Mouse (Mus musculus) lung, embryonic 14.5 days (tissue): ENCODE measurements around the gene Tulp2. TPM values are rescaled to one million over a fixed set of nuclear protein-coding genes. Genes with fewer than 3 reads are reported as not detected.

ENCODE experiments used
- ATAC-seq: fragments of 200-750 bp; cut with Nextera tagmentation; 2 replicates; pipeline ENCODE4 v1.8.0; 2017; ENCODE audit warnings: mild to moderate bottlenecking, moderate TSS enrichment, moderate library complexity; ENCODE audit not compliant: insufficient read depth
- DNase-seq: peaks from one replicate; pipeline ENCODE4 v3.0.0-alpha.2; 2015
- H3K27ac ChIP-seq: fragments of 300-500 bp; sonication (generic); 2 replicates; pipeline ENCODE4 v1.5.1; 2014; ENCODE audit warnings: low read depth, mild to moderate bottlenecking, moderate library complexity
- H3K27me3 ChIP-seq: fragments of 300-500 bp; sonication (generic); 2 replicates; pipeline ENCODE4 v1.6.1; 2014; ENCODE audit warnings: low read length, control low read depth; ENCODE audit not compliant: insufficient read depth
- H3K36me3 ChIP-seq: fragments of 300-500 bp; sonication (generic); 2 replicates; pipeline ENCODE4 v1.6.1; 2014; ENCODE audit warnings: control low read depth; ENCODE audit not compliant: insufficient read depth
- H3K4me1 ChIP-seq: fragments of 300-500 bp; sonication (generic); 2 replicates; pipeline ENCODE4 v1.6.1; 2014; ENCODE audit warnings: antibody characterized with exemption, control low read depth; ENCODE audit not compliant: insufficient read depth
- H3K4me2 ChIP-seq: fragments of 300-500 bp; sonication (generic); 2 replicates; pipeline ENCODE4 v1.6.1; 2014; ENCODE audit warnings: mild to moderate bottlenecking
- H3K4me3 ChIP-seq: fragments of 300-500 bp; sonication (generic); 2 replicates; pipeline ENCODE4 v1.5.1; 2014; ENCODE audit warnings: low read depth, low read length
- H3K9ac ChIP-seq: fragments of 300-500 bp; sonication (generic); 2 replicates; pipeline ENCODE4 v1.6.1; 2014
- H3K9me3 ChIP-seq: fragments of 300-500 bp; sonication (generic); 2 replicates; pipeline ENCODE4 v1.6.1; 2016; ENCODE audit warnings: low read depth, low read length, control low read depth
- CTCF ChIP-seq: IDR thresholded peaks from 2 replicates; pipeline ENCODE4 v1.5.1; 2016; ENCODE audit warnings: antibody characterized with exemption, low read depth
- WGBS: fragments of 180-500 bp; shearing (Covaris S2); extraction: QIAGEN DNeasy Blood & Tissue Kit; methylation state at CpG from one replicate; pipeline ENCODE4 v1.1.7; 2014; 5-methylcytosine and 5-hydroxymethylcytosine counted together
- polyA plus RNA-seq: library from polyadenylated mRNA; unstranded; fragments of >200 nt; fragmentation: Nextera tagmentation; extraction: Ambion mirVana; gene quantifications from 2 replicates; pipeline ENCODE4 v1.2.1, GENCODE M21; 2014

The Tulp2 gene
- polyA plus RNA-seq, 1 experiment from 2014 or later, result 0.86 TPM

- no peak for DNase-seq
- Histone ChIP-seq H3K9ac (no peak overlapping the region), H3K36me3 (peaks cover 68% of the 10 kb centered on the region), H3K27me3 (no peaks in the 10 kb centered on the region), H3K4me2 (no peak overlapping the region), H3K9me3 (no peaks in the 10 kb centered on the region), H3K27ac (no peak overlapping the region), H3K4me1 (no peaks in the 10 kb centered on the region), H3K4me3 (no peak overlapping the region)
- no peak for ATAC-seq
- no peak for TF ChIP-seq CTCF
- 80% methylated on average over 9 of the region's 9 CpGs for WGBS
These were observed 12.9 kb downstream of the Tulp2 start for GRCm38 (mm10) chr7:45494548-45494947.

- TF ChIP-seq CTCF, result no peak
- 95% methylated on average over 6 of the region's 6 CpGs for WGBS
- Histone ChIP-seq H3K4me2 (no peak overlapping the region), H3K4me1 (no peaks in the 10 kb centered on the region), H3K27ac (no peak overlapping the region), H3K9me3 (no peaks in the 10 kb centered on the region), H3K27me3 (no peaks in the 10 kb centered on the region), H3K4me3 (no peak overlapping the region), H3K36me3 (peaks cover 89% of the 10 kb centered on the region), H3K9ac (no peak overlapping the region)
- no peak for DNase-seq
- ATAC-seq, result no peak
These were observed 16.8 kb downstream of the Tulp2 start for GRCm38 (mm10) chr7:45498427-45498826.

- WGBS, result 85% methylated on average over 6 of the region's 6 CpGs
- ATAC-seq (no peak), DNase-seq (no peak)
- Histone ChIP-seq H3K9ac (no peak overlapping the region), H3K27ac (no peak overlapping the region), H3K4me3 (no peak overlapping the region), H3K36me3 (peaks cover 27% of the 10 kb centered on the region), H3K27me3 (no peaks in the 10 kb centered on the region), H3K9me3 (no peaks in the 10 kb centered on the region), H3K4me1 (no peaks in the 10 kb centered on the region), H3K4me2 (no peak overlapping the region)
- TF ChIP-seq CTCF, result no peak
These were observed 25.9 kb downstream of the Tulp2 start for GRCm38 (mm10) chr7:45507583-45507982.

GRCm38 (mm10) chr7:45508561-45508960, 26.9 kb downstream of the Tulp2 start:
- Histone ChIP-seq H3K4me2 (peak overlapping the region; percentile 97), H3K36me3 (peaks cover 23% of the 10 kb centered on the region), H3K4me1 (no peaks in the 10 kb centered on the region), H3K9ac (peak overlapping the region; percentile 60; the same call in 1 of the 2 replicates), H3K27me3 (no peaks in the 10 kb centered on the region), H3K9me3 (no peaks in the 10 kb centered on the region), H3K27ac (peak overlapping the region; percentile 47; the same call in 1 of the 2 replicates), H3K4me3 (0 out of 2 replicates have a peak overlapping the region, but pooled peaks have one; percentile 8)
- TF ChIP-seq CTCF, result no peak
- WGBS, result 87% methylated on average over 6 of the region's 6 CpGs
- DNase-seq (no peak), ATAC-seq (no peak)

- H3K9me3 ChIP-seq, result no peaks in the 10 kb centered on the region
- peak overlapping the region; percentile 92 for H3K27ac ChIP-seq
- H3K4me2 ChIP-seq, result peak overlapping the region; percentile 97
- H3K9ac ChIP-seq, result peak overlapping the region; percentile 60
- no peaks in the 10 kb centered on the region for H3K4me1 ChIP-seq
- DNase-seq (no peak), ATAC-seq (peak; percentile 25)
- no peak for TF ChIP-seq CTCF
- H3K4me3 ChIP-seq, result peak overlapping the region; percentile 53
- 27% methylated on average over 19 of the region's 19 CpGs for WGBS
- H3K27me3 ChIP-seq, result no peaks in the 10 kb centered on the region
- H3K36me3 ChIP-seq, result peaks cover 23% of the 10 kb centered on the region
These were observed 27.7 kb downstream of the Tulp2 start for GRCm38 (mm10) chr7:45509181-45509882.

- WGBS, result under 1% methylated on average over 44 of the region's 44 CpGs
- no peaks in the 10 kb centered on the region for H3K27me3 ChIP-seq
- H3K4me1 ChIP-seq, result peaks cover 1% of the 10 kb centered on the region; the same call in 1 of the 2 replicates
- no peaks in the 10 kb centered on the region for H3K9me3 ChIP-seq
- peak within 1 kb of the TSS; percentile 60 for H3K9ac ChIP-seq
- DNase-seq (peak; percentile 98), ATAC-seq (peak; percentile 88)
- peak within 1 kb of the TSS; percentile 53 for H3K4me3 ChIP-seq
- H3K4me2 ChIP-seq, result peak within 1 kb of the TSS; percentile 97
- 0 out of 2 replicates have a peak, but pooled peaks have one; percentile 1 for TF ChIP-seq CTCF
- H3K27ac ChIP-seq, result peak within 1 kb of the TSS; percentile 92
- peaks cover 23% of the 10 kb centered on the region for H3K36me3 ChIP-seq
These were observed 28.5 kb downstream of the Tulp2 start, which contains the start of gene Nucb1 for GRCm38 (mm10) chr7:45509912-45510787. Gene Nucb1, minus strand, starts transcription at chr7:45510406.

- TF ChIP-seq CTCF, result no peak
- no peaks in the 10 kb centered on the region for H3K9me3 ChIP-seq
- H3K36me3 ChIP-seq, result no peaks in the 10 kb centered on the region
- H3K4me2 ChIP-seq, result no peak overlapping the region
- no peak overlapping the region for H3K9ac ChIP-seq
- DNase-seq, result no peak
- ATAC-seq, result no peak
- peaks cover 4% of the 10 kb centered on the region; the same call in 1 of the 2 replicates for H3K4me1 ChIP-seq
- no peak overlapping the region for H3K4me3 ChIP-seq
- H3K27me3 ChIP-seq, result no peaks in the 10 kb centered on the region
- H3K27ac ChIP-seq, result no peak overlapping the region
- WGBS, result 82% methylated on average over 7 of the region's 7 CpGs
These were observed 32.7 kb downstream of the Tulp2 start for GRCm38 (mm10) chr7:45514411-45514810.
